Mouse (Mus musculus) ovary, postnatal 14 days (tissue): ENCODE measurements around the gene Itga6.
A peak's percentile ranks its signal among the peaks of the same experiment; 100 is the strongest.

Experiments
- DNase-seq: peaks from one replicate; pipeline ENCODE4 v3.0.0; 2022; ENCODE audit warnings: low spot score

The Itga6 gene

DNA sequence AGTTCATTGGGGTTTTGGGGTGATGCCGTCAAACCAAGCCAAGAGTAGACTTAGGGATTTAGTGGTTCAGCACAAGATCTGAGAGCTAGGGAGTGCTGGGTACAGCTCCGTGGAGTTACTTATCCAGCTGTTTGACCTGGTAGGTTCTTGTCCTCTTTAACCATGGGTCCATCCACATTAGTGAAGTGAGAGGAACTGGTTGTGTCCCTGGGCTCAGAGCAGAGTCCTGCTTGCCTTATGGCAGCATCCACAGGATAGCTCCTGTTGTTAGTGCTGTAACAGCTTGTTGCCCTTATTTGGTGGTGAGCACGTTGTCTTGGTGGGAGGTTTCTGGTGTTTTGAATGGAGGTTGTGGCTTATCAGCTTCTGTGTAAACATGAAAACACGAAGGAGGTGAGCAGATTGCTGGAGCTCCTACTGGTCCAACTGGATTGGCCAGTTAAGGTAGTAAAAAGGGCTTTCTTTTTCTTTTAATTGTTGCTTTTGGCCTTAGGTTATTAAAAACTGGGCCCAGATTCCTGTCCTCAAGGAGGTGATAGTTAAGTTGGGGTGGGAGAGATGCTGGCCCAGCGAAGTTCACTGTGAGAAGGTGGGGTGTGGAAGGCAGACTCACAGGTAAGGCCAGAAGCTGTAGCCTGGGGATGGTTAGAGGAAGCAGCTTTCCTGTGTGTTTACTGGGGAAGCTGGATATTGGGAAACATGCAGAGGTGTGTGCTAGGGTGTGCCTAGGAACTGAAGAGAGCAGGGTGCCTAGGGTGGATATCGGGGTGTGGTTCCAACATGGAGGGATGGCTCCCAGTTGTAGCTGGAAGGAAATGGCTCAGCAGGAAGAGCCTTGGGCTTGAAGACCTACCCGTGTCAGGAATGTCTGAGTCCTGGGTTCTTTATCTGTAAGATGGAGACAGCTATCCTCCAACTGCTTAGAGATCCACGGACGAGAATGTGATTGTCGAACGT, 60.5 kb downstream of the Itga6 start:
- no peak for DNase-seq

DNA sequence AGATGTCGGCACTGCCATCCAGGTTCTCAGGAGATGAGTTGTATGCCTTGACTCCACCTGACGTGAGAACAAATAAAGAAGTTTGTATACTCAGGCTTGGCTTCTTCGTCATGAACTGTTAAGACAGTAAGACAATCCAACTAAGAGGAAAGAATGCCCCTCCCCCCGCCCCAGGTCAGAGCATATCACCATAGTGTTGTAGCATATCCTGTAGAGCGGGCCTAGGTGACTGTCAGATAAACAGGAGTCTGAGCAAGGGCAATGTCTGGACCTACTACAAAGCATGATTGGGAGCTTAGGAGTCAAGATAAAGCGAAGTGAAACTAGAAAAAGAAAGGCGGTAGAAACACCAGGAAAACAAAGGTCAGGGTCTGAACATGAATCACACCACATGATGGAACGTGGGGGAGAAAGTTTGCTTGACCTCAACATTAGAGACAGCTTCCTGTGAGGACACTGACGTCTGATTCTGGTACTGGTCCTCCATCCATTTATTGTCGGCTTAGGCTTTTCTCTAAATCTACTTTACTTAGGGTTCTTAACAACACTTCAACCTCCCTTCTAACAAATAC, 64.0 kb downstream of the Itga6 start:
- no peak for DNase-seq

DNA sequence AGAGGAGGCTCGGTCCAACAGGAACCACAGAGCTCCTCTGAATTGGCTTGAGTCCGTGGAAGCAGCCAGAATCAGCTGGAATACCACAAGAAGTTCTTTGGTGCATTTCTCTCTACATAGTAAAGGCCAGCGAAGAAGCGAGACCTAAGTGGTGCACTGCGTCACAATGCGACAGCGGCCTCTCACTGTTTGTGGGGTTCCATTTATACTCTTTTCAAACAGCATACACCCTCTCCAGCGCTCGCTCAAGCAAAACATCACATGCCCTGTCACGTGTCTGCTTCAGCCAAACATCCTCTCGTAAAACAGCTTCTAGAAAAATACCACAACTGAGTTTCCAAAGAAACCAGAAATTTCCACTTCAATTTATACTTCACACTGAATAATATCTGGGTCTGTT, 64.6 kb downstream of the Itga6 start:
- no peak for DNase-seq

GRCm38 (mm10) chr2:71810906-71811305, 65.5 kb downstream of the Itga6 start:
- DNase-seq = no peak

GRCm38 (mm10) chr2:71812221-71813021, 67.0 kb downstream of the Itga6 start:
- peak; percentile 74 for DNase-seq

- no peak for DNase-seq
Measured at GRCm38 (mm10) chr2:71813022-71813358, 67.6 kb downstream of the Itga6 start.

GRCm38 (mm10) chr2:71813371-71813770, 68.0 kb downstream of the Itga6 start:
- DNase-seq = no peak

GRCm38 (mm10) chr2:71814016-71814415, 68.6 kb downstream of the Itga6 start:
- no peak for DNase-seq

GRCm38 (mm10) chr2:71815279-71815678, 69.9 kb downstream of the Itga6 start:
- DNase-seq = no peak

DNA sequence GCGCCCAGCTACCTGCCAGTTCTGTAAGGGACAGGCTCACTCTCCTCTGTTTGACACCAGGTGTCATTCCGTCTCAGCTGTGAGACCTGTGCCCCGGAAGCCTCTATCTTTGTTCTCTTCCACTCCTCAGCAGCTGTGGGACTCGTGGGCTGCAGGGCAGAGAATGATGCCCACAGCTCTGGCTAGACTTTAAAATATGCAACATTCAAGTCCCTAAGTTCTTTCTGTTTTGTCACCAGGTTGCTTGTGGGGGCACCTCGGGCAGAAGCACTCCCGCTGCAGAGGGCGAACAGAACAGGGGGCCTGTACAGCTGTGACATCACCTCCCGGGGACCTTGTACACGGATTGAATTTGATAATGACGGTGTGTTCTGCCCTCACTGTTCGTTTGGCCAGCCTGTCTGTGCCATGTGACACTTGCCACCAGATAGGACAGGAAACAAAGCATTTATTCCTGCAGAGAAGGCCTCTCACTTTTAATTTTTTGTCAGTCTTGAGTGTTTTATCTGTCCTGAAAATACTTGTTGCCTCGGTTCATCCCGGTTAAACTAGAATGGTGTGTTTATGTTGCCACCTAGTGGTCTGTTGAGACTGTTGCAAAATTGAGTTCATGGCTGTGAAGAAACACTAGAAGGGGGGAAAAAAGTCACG, 71.1 kb downstream of the Itga6 start:
- no peak for DNase-seq

DNA sequence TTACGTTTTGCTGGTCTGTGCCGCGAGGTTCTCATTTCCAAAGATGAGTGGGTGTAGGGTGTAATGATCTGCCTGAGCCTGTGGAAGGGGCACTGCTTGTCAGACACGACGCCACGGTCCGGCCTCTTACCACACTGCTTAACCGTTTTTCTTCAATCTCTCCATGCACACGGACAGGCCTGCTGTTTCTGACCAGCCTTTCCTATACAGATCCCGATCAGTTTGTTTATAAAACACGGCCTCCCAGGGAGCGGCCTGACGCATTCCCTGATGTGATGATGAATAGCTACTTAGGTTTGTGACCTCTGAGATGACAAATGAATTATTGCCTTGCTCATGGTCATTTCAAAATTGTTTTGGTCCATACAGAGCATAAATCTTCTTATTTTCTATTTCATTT, 78.7 kb downstream of the Itga6 start:
- no peak for DNase-seq

DNA sequence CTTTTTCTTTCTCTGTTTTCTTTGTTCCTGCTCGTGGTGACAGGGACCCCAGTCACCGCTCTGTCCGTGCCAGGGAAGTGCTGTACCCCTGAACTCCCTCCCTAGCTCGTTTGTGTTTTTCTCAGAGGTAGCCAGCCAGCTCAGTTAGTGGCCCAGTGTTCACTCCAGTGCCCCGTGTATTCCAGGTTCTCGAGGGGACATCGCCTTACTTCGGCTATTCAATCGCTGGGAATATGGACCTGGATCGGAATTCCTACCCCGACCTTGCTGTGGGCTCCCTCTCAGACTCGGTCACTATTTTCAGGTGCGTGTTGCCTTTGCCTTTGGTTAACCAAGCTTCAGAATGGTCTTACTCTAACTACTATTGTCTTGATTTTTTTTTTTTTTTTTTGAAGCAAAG, 82.3 kb downstream of the Itga6 start:
- DNase-seq = no peak

GRCm38 (mm10) chr2:71828928-71829327, 83.5 kb downstream of the Itga6 start:
- DNase-seq = no peak

- no peak for DNase-seq
Measured at GRCm38 (mm10) chr2:71833626-71834025, 88.2 kb downstream of the Itga6 start.

GRCm38 (mm10) chr2:71834371-71834770, 89.0 kb downstream of the Itga6 start:
- no peak for DNase-seq

DNA sequence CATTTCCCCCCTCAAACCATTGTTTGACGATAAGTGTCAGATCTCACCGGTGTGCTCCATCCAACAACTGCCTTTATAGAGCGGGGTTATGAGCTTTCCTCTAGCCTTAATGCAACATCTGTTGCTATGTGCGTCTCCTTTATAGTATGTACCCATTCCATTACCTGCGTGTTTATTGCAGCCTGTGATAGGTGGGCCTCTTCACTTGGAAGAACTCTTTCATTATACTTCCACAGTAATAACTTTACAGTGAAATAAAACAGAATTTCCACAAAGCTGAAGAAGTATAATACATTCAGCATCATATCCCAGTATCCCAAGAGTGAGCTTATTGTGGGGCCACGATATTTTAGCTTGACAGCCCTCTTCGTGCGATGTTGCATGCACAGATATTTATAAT, 90.1 kb downstream of the Itga6 start:
- DNase-seq = no peak

DNA sequence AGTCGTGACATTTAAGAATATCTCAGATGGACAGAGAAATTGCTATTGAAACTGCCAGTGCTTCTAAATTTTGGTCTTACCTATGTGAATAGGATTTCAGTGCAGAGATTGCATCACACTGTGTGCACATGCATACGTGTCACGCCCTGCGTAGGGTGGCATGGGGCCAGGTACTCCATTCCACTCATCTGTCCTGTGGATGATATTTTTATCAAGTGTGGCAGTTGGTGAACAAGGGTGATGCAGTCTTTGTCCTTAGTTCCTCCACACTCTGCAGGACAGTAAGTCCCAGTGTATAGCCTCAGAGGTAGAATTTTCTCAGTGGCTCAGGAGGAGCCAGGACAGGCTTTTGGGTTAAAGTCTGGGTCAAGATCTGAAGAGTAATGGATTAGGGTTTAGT, 90.8 kb downstream of the Itga6 start:
- no peak for DNase-seq

- DNase-seq = no peak
Measured at GRCm38 (mm10) chr2:71837261-71837660, 91.8 kb downstream of the Itga6 start.

DNA sequence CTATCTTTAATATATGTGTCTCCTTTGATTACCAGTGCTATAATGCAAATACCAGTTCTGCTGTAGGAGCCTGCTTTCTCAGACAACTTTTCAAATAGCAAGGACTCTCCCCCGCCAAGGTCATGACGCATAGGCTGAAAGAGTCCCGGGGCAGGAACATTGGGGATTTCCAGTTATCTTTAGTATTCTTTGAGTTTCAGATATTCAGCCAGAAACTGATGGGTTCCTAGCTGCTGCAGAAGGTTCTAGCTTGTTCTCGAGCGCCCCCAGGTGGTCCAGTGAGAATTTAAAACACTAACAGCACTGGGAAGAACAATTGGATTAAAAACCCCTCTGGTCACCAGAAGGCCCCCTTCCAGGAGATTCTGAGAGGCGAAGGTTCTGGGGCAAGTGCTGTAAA, 92.4 kb downstream of the Itga6 start:
- peak; percentile 37 for DNase-seq

- no peak for DNase-seq
Measured at GRCm38 (mm10) chr2:71843316-71843715, 97.9 kb downstream of the Itga6 start.

- DNase-seq = no peak
Measured at GRCm38 (mm10) chr2:71844906-71845305, 99.5 kb downstream of the Itga6 start.

DNA sequence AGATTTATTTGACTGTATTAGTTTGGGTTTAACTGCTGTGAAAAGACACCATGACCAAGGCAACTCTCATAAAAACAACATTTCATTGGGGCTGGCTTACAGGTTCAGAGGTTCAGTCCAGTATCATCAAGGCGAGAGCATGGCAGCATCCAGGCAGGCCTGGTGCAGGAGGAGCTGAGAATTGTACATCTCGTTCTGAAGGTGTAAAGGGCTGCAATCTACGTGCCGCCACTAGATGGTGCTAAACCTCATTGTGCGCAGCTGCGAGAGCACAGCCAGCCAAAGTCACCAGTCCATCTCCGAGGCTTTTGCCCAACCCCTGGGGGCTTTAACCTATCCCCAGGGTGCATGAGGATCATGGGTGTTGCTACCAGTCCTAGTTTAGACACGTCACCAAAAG, 106.7 kb downstream of the Itga6 start:
- DNase-seq = peak; percentile 21
